Mouse (Mus musculus) ES-Bruce4 (cell line): ENCODE results near the gene Cab39.

Source experiments
- CTCF ChIP-seq: IDR thresholded peaks from one replicate; pipeline ENCODE4 v1.8.1; 2011; ENCODE audit warnings: low read depth, low read length
- EP300 ChIP-seq: IDR thresholded peaks from 2 replicates; pipeline ENCODE4 v1.6.1; 2011; ENCODE audit warnings: low read depth, low read length; ENCODE audit not compliant: insufficient read depth

- no peak for TF ChIP-seq CTCF
- no peak for TF ChIP-seq EP300
These were observed 998 bp downstream of the Cab39 start for GRCm38 (mm10) chr1:85794106-85794771.
